Mouse (Mus musculus) splenic B cell, adult 2 months (primary cell): Measurements from ENCODE around the gene Tmem255b.

ENCODE experiments used
- DNase-seq: peaks from one replicate; pipeline ENCODE4 v3.0.0-alpha.2; 2011; ENCODE audit warnings: low read depth, low spot score
- H3K27me3 ChIP-seq: 2 replicates; pipeline ENCODE4 v1.6.1; 2012; ENCODE audit warnings: mild to moderate bottlenecking, low read length, moderate library complexity, mixed read lengths; ENCODE audit not compliant: control insufficient read depth, poor library complexity, insufficient read depth, severe bottlenecking
- H3K36me3 ChIP-seq: 2 replicates; pipeline ENCODE4 v1.6.1; 2012; ENCODE audit warnings: mild to moderate bottlenecking, low read length, moderate library complexity, mixed read lengths; ENCODE audit not compliant: control insufficient read depth, poor library complexity, insufficient read depth, severe bottlenecking

Gene Tmem255b

DNA sequence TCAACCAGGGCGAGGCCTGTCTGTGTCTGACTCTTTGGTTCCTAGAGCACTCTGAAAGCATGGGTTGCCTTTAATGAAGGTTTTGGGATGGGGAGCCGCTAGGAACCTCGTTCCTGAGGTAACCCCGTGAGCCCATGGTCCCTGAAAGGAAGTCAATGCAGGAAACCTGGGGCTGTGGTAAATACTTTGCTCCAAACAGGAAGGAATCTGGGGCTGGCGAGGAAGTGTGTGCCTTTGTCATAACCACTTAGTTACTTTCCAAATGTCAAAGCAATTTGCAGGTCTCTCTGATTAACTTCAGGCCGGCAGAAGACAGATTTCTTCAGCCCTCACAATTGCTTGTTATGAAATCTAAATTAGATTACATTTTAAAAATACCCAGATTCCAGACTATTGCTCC is 7.6 kb upstream of the Tmem255b start:
- no peaks in the 10 kb centered on the region for H3K27me3 ChIP-seq
- DNase-seq, result no peak
- H3K36me3 ChIP-seq, result no peaks in the 10 kb centered on the region

DNA sequence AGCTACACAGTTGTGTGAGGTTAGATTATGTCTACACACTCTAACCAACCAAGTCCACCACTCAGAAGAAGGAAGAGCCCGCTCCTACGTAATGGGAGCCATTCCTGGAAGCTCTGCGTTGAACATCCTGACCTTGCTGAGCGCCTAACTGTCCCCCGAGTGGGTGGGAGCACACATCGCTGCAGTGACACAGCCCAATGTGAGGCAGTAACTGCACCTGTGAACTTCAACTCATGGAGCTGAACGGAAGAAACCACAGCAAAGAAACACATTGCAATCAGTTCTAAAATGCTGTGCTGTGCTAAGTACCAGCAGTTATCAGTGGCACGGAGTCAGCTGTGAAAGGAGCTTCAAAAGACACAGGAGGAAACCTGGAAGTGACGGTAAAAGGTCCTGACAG is 6.8 kb upstream of the Tmem255b start:
- no peak for DNase-seq
- H3K36me3 ChIP-seq, result no peaks in the 10 kb centered on the region
- no peaks in the 10 kb centered on the region for H3K27me3 ChIP-seq

DNA sequence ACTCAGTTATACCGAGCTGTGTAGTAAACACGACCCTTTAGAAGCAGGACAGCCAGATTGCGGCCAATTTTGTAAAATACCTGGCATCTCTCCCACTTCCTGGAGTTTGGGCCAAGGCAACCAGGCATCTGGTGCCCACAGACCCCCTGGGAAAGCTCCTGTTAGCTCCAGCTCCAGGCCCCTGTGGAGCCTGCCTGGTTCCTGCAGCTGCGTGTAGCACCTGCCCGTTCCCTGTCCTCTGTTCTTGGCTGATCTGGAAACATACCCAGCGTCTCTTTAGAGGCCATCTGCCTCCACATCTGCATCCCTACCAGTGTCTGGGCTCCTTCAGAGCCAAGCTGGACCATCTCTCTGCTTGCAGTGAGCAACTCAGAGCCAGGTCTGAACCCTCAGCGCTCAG is 4.6 kb upstream of the Tmem255b start:
- no peaks in the 10 kb centered on the region for H3K27me3 ChIP-seq
- no peaks in the 10 kb centered on the region for H3K36me3 ChIP-seq
- no peak for DNase-seq

DNA sequence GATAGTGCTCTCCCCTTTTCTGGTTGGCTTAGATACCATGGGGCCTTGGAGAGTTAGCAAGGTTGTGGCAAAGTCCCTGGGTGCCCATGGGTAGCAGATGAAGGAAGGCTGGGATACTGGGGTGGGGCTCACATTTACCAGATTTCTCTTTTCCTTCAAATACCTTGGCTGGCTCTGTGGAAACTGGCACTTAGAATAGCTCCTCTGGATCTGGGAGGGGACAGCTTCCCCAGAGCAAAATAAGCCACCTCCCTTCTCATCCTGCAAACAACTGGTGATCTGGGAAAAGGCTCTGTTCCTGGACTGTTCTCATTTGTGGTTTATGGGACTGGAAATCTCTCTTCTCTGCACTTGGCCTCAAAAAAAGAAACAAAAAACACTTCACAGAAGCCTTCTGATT is 4.1 kb upstream of the Tmem255b start:
- H3K36me3 ChIP-seq, result no peaks in the 10 kb centered on the region
- no peak for DNase-seq
- H3K27me3 ChIP-seq, result no peaks in the 10 kb centered on the region

DNA sequence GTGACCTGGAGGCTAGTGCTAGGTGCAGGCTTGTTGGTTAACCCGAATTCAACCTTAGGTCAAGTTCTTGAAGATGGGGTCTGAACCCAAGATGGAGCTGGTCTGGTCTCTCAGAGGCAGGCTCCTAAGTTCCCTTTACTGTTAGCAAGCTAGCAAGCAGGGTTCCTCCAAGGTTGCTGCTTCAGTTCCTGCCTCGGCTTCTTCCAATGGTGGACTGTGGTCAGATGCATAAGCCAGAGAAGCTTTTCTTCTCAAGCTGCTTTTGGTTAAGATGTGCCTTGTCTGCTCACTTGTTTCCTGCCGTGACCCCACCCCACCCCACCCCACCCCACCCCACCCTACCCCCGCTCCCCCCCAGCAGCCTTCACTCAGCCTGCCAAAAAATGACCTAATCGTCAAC is 1.9 kb upstream of the Tmem255b start:
- H3K27me3 ChIP-seq, result no peaks in the 10 kb centered on the region
- no peak for DNase-seq
- no peaks in the 10 kb centered on the region for H3K36me3 ChIP-seq

DNA sequence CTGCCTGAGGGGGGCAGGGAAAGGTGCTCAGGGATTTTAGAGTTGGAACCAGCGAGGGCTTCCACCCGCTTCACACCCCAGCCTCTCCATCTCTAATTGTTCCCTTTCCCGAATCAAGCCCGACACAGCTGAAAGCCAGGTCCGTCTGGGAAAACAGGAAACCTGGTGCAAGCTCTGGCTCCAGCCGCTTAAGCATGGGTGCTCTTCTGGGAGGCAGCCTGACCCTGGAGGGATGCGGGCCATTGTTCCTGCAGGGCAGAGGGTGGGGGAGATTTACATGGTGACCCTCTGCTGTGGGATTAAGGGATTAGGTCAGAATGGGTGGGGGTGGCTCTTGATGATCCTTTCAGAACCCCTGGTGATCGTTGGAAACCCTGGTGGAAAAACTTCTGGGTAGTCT is 1.1 kb downstream of the Tmem255b start:
- Histone ChIP-seq H3K36me3 (no peaks in the 10 kb centered on the region), H3K27me3 (no peaks in the 10 kb centered on the region)
- DNase-seq, result no peak

DNA sequence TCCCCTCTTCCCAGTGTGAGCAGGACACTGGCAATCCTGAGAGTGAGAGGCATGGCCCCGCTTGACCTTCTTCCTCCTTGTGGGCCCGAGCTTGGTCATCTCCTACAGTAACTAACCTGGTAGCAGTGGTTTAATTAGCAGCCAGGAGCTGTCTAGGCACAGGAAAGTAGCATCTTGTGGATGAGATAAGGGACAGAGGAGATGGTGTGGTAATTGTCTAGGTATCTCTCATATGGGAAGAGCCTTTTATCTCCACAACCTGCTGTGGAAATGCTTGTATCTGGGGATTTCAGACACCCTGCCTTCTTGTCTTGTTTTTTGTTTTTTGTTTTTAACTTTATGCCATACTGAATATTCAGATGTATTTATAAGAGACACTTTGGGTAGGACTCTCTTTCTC is 2.5 kb downstream of the Tmem255b start:
- H3K36me3 ChIP-seq, result no peaks in the 10 kb centered on the region
- no peaks in the 10 kb centered on the region for H3K27me3 ChIP-seq
- no peak for DNase-seq

DNA sequence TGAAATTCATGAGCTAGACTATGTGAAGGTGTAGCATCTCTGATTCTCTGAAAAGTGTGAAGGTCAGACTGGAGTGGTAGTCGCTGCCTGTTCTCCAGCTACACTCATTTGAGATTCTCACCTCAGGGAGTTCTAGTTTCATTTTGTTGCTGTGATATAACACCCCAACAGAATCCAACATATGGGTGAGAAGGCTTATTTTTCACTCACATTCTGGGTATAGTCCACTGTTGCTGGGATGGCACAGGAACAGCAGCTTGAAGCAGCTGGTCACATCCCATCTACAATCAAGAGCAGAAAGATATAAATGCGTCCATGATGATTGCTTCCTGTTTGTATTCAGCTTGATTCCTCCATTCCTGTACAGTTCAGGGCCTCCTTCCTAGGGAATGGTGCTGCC is 7.2 kb downstream of the Tmem255b start:
- no peak for DNase-seq
- no peaks in the 10 kb centered on the region for H3K27me3 ChIP-seq
- no peaks in the 10 kb centered on the region for H3K36me3 ChIP-seq

DNA sequence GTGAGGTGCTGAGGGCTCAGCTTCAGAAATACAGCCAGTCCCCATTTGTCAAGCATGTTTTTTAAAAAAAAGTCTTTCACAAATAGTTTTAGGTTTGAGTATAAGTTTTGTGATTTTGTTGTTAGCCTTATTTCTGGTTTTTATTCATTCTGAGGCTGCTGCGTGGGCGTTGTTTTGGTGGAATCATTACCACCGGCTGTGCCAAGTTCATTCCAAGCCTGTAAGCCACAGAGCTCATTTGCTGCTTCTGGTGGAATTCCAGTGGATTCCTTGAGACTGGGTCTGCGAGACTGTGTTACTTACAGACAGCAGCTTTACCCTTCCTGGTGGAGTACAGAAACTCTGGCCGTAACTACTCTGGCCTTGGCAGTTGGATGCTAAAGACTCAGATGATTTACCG is 11.5 kb downstream of the Tmem255b start:
- DNase-seq, result no peak
- no peaks in the 10 kb centered on the region for H3K27me3 ChIP-seq
- H3K36me3 ChIP-seq, result no peaks in the 10 kb centered on the region

DNA sequence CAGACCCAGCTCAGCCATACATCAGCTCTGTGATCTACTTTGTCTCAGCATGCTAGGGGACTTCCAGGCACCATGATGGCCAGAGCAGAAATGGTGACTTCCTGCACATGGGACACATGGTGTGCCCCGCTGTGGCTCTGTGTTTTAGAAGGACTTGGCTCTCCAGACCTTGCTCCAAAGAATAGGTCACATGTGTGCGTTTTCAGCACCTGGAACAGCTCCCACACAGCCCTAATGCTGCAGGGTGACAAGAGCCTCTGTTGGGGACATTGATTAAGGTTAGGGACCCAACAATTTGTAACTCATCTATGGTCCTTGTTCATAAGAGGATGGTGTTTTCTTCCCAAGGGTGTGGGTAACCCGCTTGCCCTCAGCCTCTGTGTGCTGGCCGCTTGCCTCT is 13.2 kb downstream of the Tmem255b start:
- no peak for DNase-seq
- no peaks in the 10 kb centered on the region for H3K36me3 ChIP-seq
- H3K27me3 ChIP-seq, result no peaks in the 10 kb centered on the region

DNA sequence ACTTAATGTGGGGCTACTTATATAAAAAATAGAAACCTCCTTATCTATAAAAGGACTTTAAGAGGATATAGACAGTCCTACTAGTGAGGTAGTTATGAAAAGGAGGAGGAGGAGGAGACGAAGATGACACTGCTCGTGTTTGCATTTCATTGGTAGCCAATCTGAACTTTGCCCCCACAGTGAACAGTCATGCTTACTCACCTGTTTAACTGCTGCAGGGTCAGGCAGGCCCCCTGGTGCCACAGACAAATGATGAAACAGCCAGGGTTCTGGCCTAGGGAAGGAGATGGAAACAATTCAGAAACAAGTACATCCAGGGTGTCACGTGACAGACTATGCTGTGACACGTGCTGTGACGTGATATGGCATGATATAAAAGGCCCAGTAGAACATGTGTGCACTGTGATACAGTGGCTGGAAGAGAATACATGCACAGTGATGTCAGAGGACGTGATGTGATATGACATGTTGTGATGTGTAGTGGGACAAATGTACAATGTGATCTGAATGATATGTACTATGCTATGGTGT is 16.8 kb downstream of the Tmem255b start:
- no peak for DNase-seq
- H3K36me3 ChIP-seq, result no peaks in the 10 kb centered on the region

DNA sequence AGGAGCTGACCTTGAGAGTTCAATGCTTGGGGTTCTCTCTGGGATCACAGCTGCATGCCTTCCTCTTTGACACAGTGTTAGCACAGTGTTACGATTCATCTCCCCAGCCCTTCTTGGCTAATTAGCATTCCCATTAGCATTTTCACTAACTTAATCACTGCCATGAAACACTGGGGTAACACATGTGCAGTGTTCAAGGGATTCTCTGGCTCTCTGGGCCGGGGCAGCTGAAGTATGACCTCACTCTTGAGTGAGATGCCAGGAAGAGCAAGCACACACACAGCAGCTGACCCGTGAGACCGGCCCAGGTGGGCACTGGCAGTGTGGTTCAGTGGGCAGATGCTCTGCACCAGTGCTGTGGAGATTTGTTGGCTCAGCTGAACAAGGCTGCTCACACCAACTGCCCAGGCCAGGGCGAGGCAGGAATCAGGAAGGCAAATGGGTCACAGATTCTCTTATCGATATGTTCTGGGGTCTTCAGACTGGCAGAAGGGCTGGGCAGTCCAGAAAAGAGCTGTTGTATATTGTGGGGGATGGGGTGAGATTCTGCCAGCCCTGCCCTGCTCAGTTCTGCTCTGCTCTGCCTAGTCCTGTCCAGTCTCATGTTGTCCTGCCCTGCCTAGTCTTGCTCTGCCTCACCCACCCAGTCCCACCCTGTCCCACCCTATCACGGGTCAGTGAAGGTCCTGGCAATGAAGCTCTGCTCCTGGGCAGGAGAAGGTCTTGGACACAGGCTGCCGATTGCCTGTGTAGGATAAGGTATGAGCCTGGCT is 19.5 kb downstream of the Tmem255b start:
- no peak for DNase-seq

More for the DNA sequence above, 16.8 kb downstream of the Tmem255b start:
- H3K27me3 ChIP-seq, result no peaks in the 10 kb centered on the region

DNA sequence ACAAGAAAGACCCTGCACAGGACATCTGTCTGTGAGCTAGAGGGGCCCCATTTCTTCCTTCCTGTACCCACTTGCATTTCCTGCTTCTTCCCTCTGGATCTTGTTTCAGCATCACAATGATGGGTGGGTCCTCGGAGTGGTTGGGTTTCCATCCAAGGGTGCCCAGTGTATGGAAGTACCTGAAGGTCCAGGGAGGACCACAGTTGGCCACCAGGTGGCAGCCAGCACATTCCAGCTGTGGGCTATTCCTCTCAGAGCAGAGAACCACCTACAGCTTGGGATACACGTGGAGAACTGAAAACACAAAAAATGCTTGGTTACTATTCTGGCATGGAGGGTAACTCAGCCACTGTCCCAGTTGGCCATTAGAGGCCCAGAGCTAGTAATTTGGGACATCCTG is 20.3 kb downstream of the Tmem255b start:
- H3K36me3 ChIP-seq, result no peaks in the 10 kb centered on the region
- H3K27me3 ChIP-seq, result no peaks in the 10 kb centered on the region
- peak; percentile 54 for DNase-seq

More for the DNA sequence above, 19.5 kb downstream of the Tmem255b start:
- Histone ChIP-seq H3K27me3 (no peaks in the 10 kb centered on the region), H3K36me3 (no peaks in the 10 kb centered on the region)

DNA sequence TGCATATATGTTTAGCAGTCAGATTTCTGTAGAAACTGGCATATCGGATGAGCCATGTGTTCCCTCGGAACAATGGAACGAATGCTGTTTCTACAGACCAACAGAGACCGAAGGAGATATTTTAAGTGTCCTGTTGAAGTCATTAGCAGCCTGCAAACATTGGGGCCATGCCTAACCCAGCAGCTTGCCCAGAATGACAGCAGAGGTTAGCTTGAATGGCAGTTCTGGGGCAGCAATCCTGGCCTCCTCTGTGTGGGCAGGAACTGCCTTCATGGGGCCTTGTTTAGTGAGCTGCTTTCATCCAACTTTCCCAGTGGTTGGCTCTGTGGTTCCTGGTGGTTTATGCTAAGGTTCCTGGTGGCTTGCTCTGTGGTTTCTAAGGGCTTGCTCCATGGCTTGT is 24.4 kb downstream of the Tmem255b start:
- no peaks in the 10 kb centered on the region for H3K36me3 ChIP-seq

DNA sequence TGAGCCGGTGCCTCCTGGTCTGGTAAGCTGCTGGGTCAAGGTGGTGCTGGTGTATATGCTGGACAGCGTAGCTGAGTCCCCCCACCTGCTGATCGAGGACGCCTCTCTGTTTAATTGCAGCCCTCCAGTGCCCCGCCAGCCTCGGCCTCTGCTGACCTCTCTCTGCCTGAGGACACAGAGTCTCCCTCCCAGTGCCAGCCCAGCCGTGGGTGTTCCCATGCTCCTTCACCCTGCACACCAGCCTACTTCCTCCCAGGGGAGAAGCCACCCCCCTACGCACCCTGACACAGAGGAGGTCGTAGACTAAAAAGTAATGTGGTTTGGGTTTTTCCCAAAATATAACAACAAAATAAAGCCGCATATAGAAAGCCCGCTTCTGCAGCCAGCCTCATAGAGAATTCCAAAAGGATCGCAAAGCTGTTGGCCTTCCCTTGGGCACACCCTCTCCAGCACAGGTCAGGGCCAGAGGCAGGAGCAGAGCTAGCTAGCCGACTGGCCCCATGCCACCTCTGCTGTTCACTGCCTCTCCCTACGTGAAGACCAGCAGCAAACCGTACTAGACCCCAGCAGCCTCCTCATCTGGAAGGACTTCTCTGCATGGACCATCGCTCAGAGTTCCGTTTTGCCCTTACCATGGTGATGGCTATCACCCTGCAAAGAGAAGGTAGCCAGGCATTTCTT is 26.2 kb downstream of the Tmem255b start:
- no peak for DNase-seq
- Histone ChIP-seq H3K36me3 (no peaks in the 10 kb centered on the region), H3K27me3 (no peaks in the 10 kb centered on the region; the same call in 1 of the 2 replicates)

More for the DNA sequence above, 24.4 kb downstream of the Tmem255b start:
- H3K27me3 ChIP-seq, result no peaks in the 10 kb centered on the region; the same call in 1 of the 2 replicates
- no peak for DNase-seq
